Mouse (Mus musculus) right cerebral cortex, postnatal 14 days (tissue): ENCODE data around the gene Plcxd2.

ENCODE experiments used
- DNase-seq: peaks from one replicate; pipeline ENCODE4 v3.0.0; 2022

Gene Plcxd2

DNA sequence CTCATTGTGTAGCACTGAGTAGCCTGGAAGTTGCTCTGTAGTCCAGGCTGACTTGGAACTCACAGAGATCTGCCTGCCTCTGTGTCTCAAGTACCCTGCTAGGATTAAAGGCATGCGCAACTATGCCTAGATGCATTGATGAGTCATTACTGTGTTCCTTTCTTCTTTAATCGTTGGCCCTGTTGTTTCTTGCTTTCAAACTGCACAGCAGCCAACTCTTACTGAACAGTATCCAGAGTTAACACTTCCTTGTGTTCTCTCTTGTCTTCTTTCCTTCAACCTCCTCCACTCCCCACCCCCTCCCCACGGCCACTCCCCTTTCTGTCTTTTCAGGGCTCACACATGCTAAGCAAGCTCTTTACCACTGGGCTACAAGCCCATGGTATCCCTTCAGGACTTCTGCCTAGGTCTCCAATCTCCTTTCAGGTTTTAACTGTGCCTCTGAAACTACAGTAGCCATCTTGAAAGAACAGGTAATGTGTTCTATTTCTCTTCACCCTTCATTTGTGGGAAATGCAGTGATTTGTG, 74.0 kb downstream of the Plcxd2 start:
- no peak for DNase-seq

DNA sequence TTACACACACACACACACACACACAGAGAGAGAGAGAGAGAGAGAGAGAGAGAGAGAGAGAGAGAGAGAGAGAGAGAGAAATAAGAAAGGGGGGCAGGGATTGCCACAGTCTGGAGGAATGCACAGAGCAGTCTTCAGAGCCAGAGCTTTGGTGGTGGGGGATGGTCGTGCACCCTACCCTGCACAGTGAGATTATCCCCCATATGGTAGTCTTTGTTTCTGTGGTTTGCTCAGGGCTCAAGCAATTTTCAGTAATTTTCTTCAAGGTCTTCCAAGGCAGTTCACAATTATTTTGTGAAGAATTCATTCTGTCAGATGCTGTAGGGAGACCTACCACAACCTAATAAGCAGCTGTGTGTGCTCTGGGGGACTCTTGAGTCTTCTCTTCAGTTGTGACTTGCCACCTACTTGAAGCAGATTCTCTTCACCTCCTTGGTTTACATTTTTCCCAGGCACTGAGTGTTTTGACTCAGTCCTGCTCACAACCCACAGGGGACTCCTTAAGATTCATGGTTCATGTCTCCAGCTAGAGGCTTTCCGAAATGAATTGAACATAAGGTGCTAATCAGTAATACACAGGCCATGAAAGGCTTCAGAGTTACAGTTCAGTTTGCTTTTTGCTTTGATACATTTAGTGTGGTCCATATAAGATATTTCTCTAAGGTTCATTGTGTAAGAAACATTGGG, 75.2 kb downstream of the Plcxd2 start:
- no peak for DNase-seq

DNA sequence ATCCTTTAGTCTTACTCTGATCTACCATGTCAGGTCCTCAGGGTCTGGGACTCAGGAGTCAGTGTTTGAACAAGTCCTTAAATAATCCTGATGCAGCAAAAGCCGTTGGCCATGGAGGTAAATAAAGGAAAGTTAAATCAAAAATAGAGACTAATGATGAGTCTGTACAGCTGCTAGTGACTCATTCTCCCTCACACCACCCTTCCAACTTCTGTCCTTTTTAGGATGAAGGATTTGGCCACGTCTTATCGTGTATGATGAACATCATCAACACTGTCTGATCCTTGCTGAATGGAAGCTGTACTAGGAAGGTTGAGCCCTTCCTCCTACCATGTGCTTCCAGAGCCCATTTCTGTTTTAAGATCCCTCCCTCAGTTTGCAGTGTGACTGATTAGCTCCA, 79.7 kb downstream of the Plcxd2 start:
- DNase-seq, result no peak

DNA sequence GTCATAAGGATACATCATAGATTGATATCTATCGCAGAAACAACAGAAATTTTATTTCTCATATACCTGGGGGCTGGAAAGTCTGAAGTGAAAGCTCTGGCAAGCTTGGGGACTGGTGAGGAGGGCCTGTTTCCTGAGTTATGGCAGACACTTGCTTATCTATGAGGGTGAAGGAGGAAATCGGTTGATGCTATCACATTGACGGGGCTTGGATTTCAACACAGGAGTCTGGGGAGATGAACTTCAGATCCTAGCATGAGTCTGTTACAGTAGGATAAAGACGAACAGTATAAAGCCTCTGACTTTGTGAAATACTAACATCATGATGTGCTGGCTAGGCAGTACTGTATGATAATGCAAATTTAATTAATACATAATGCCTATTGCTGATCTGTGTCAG, 81.9 kb downstream of the Plcxd2 start:
- no peak for DNase-seq

- no peak for DNase-seq
Observed at GRCm38 (mm10) chr16:45927601-45928000, 82.4 kb downstream of the Plcxd2 start.

- no peak for DNase-seq
Observed at GRCm38 (mm10) chr16:45926875-45927274, 83.1 kb downstream of the Plcxd2 start.

- no peak for DNase-seq
Observed at GRCm38 (mm10) chr16:45923731-45924424, 86.1 kb downstream of the Plcxd2 start.

- no peak for DNase-seq
Observed at GRCm38 (mm10) chr16:45922546-45923229, 87.3 kb downstream of the Plcxd2 start.

DNA sequence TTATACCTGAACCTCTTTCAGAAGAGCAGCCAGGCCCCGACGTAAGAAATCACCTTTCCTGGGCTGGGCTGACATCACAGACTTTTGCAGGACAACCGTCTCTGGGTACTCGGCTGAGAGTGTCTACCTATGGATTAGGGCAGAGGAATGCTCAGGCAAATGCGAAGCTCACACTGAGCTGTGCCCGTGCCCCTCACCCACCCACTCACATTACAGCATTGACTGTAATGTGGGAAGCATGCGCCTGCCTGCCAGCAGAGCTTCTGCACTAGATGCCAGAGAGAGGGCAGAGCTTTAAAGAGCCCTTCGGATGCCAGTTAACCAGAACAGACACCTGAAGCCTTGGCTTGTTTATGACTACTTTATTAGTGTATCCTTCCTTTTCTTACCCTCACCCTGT, 90.4 kb downstream of the Plcxd2 start:
- peak; percentile 27 for DNase-seq
